Comparison of ENCODE assay signal across 16 mouse cellular contexts in the genomic region with DNA sequence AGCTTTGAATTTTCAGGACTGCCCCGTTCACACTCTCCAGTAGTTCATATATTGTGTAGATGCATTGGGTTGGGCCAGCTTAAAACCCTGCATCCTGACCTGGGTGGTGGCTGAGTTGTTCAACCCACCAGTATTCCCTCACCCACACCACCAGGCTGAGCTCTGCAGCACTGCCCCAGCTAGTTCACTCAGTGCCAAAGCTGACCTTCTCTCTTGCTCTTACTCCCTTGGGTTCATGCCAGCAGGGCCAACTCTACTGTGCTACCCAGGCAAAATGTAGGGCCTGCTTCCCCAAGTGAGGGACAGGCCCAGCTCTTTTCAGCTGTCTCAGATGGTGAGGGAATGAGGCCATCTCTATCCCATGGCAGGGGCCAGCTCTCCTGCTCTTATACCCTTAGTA. TPM values are rescaled to one million over a fixed set of nuclear protein-coding genes. Genes with fewer than 3 reads are reported as not detected.
DNase-seq lines count a peak whose midpoint lies in the region; ATAC-seq and TF ChIP-seq lines count a peak whose summit lies in the region.
"Had no signal": no experiment of that assay in that cellular context is flagged by ENCODE, and none has a peak within 500 bp of the region (broad histone marks: within the 10 kb centered on the region; RNA-seq: fewer than 3 reads in every experiment).

No protein-coding gene starts in this region.

- no peak overlapping the region for H3K4me2 ChIP-seq in forebrain, embryonic 13.5 days
- H3K4me2 ChIP-seq: kidney, embryonic 15.5 days; limb, embryonic 12.5 days; liver, embryonic 13.5 days; lung, embryonic 15.5 days; midbrain, embryonic 11.5 days; neural tube, embryonic 12.5 days had no signal

- no peak for ATAC-seq in forebrain, embryonic 13.5 days

- H3K36me3 ChIP-seq in forebrain, embryonic 13.5 days (ENCODE audit: poor library complexity, severe bottlenecking): peaks cover 78% of the 10 kb centered on the region

- TF ChIP-seq CTCF in gastrocnemius, adult 2 months (IDR thresholded peaks at IDR 0.05): no peak

- no peaks in the 10 kb centered on the region for H3K9me3 ChIP-seq in forebrain, embryonic 13.5 days (replicated peaks)
- H3K9me3 ChIP-seq: kidney, embryonic 15.5 days; limb, embryonic 12.5 days; liver, embryonic 13.5 days; lung, embryonic 15.5 days; neural tube, embryonic 12.5 days had no signal

- intact Hi-C loops in gastrocnemius, adult 2 months (cut with DNase I): no loop called here

- H3K27ac ChIP-seq in gastrocnemius, adult 2 months: no peak overlapping the region
- H3K27ac ChIP-seq in forebrain, embryonic 13.5 days: no peak overlapping the region
- H3K27ac ChIP-seq: kidney, embryonic 15.5 days; layer of hippocampus, adult 2 months; limb, embryonic 12.5 days; liver, embryonic 13.5 days; lung, embryonic 15.5 days; macrophage; neural tube, embryonic 12.5 days had no signal

- no peak overlapping the region for H3K4me3 ChIP-seq in gastrocnemius, adult 2 months
- no peak overlapping the region for H3K4me3 ChIP-seq in forebrain, embryonic 13.5 days
- H3K4me3 ChIP-seq: kidney, embryonic 15.5 days; layer of hippocampus, adult 2 months; limb, embryonic 12.5 days; liver, embryonic 13.5 days; lung, embryonic 15.5 days; neural tube, embryonic 12.5 days had no signal

- peak; percentile 21 for DNase-seq in gastrocnemius, adult 2 months
- no peak for DNase-seq in gastrocnemius, adult 18-20 months (ENCODE audit: low spot score)
- peak; percentile 19 to 31 for DNase-seq in layer of hippocampus, postnatal 10 days (ENCODE audit: low spot score in 2 of 2)
- DNase-seq in layer of hippocampus, postnatal 25 days (ENCODE audit: extremely low spot score in 1 of 2, low spot score in 1 of 2): no peak
- peak; percentile 21 for DNase-seq in right cerebral cortex, postnatal 14 days
- no peak for DNase-seq in right cerebral cortex, postnatal 25 days
- no peak for DNase-seq in spleen, postnatal 10 days (ENCODE audit: low spot score in 2 of 2)
- DNase-seq: liver, embryonic 13.5 days had no signal

- H3K27me3 ChIP-seq in forebrain, embryonic 13.5 days: no peaks in the 10 kb centered on the region
- H3K27me3 ChIP-seq: kidney, embryonic 15.5 days; limb, embryonic 12.5 days; liver, embryonic 13.5 days; lung, embryonic 15.5 days; neural tube, embryonic 12.5 days had no signal

- no peaks in the 10 kb centered on the region for H3K4me1 ChIP-seq in forebrain, embryonic 13.5 days
- H3K4me1 ChIP-seq: kidney, embryonic 15.5 days; limb, embryonic 12.5 days; liver, embryonic 13.5 days; lung, embryonic 15.5 days; neural tube, embryonic 12.5 days had no signal

- WGBS in forebrain, embryonic 13.5 days: 91% methylated on average over 1 of the region's 1 CpGs

- no peak overlapping the region for H3K9ac ChIP-seq in forebrain, embryonic 13.5 days
- H3K9ac ChIP-seq: kidney, embryonic 15.5 days; limb, embryonic 12.5 days; liver, embryonic 13.5 days; lung, embryonic 15.5 days; neural tube, embryonic 12.5 days had no signal

RNA-seq across cellular contexts. Expression of gene Dhx30, which starts 41.4 kb away (rescaled TPM):
- 10 to 100 TPM; 28.2 to 35.5 TPM for total RNA-seq in gastrocnemius, adult 2 months (2021)
- 10 to 100 TPM; 31.6 to 32.5 TPM for total RNA-seq in gastrocnemius, adult 18-20 months (2021)
- total RNA-seq in layer of hippocampus, postnatal 10 days (2021): 100 to 1,000 TPM; 145 to 152 TPM
- 100 to 1,000 TPM; 161 to 170 TPM for total RNA-seq in layer of hippocampus, postnatal 25 days (2021)
- 206 and 217 TPM in 2 replicates for polyA plus RNA-seq in forebrain, embryonic 13.5 days (2015; fragmentation: Nextera tagmentation; extraction: Ambion mirVana)

RNA-seq across cellular contexts. Expression of gene Smarcc1, which starts 41.5 kb away (rescaled TPM):
- 10 to 100 TPM; 21.0 to 25.6 TPM for total RNA-seq in gastrocnemius, adult 2 months (2021)
- 10 to 100 TPM; 23.4 to 24.3 TPM for total RNA-seq in gastrocnemius, adult 18-20 months (2021)
- 10 to 100 TPM; 67.0 to 72.3 TPM for total RNA-seq in layer of hippocampus, postnatal 10 days (2021)
- 10 to 100 TPM; 54.6 to 65.9 TPM for total RNA-seq in layer of hippocampus, postnatal 25 days (2021)
- 181 and 186 TPM in 2 replicates for polyA plus RNA-seq in forebrain, embryonic 13.5 days (2015; fragmentation: Nextera tagmentation; extraction: Ambion mirVana)

Comparison
In these comparisons a context has a peak if more than half of its experiments do, and no peak if none do; other contexts are left out.
1. DNase-seq: peak in gastrocnemius, adult 2 months (single experiment), layer of hippocampus, postnatal 10 days (2 of 2) and right cerebral cortex, postnatal 14 days (single experiment); none in gastrocnemius, adult 18-20 months (single experiment), layer of hippocampus, postnatal 25 days (0 of 2), right cerebral cortex, postnatal 25 days (single experiment) and spleen, postnatal 10 days (0 of 2).